Mouse (Mus musculus) heart, adult 10 weeks (tissue): ENCODE results near the gene Gm5800. TPM values are rescaled to one million over a fixed set of nuclear protein-coding genes. Genes with fewer than 3 reads are reported as not detected.

Source experiments
- polyA plus RNA-seq: library from polyadenylated mRNA; stranded (reverse); fragments of 350-450 nt; fragmentation: Illumina TruSeq; extraction: RNeasy Lipid Tissue Mini Kit (QIAGEN cat#74804); gene quantifications from one replicate; pipeline ENCODE4 v1.2.3, GENCODE M21; 2014; ENCODE audit warnings: low read depth, low replicate concordance

Gm5800 gene
- not detected for polyA plus RNA-seq

DNA sequence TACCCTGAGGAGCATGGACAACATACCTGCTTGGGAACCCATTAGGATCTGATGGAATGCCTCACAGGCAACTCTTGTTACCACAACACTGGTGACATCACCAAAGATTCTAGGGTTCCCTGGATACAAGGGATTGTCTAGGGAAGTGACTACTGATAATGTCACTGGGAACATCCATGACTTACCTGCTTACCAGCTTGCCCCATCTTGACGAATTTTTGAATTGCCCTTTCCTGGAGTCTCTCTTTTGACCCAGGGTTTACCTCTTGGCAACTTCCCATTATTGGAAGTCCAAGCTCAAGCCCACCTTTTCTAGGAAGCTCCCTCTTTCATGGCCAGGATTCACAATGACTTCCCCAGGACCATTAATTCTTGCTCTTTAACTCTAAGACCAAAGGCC, at the start of gene Gm5800:
TSS of gene Gm5800 (minus strand) at position 101 of the 400 bp plus-strand sequence.

DNA sequence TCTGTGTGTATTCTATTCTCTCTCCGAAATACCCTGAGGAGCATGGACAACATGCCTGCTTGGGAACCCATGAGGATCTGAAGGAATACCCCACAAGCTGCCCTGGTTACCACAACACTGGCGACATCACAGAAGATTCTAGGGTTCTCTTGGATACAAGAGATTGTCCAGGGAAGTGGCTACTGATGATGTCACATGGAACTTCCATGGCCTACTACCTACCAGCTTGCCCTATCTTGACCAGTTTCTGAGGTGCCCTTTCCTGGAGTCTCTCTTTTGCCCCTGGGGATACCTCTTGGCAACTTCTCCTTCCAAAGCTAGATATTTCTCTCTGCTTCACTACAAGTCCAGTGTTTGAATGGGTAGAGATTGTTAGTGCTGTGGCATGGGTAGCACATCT, 21.6 kb downstream of the Gm5800 start, which contains the start of gene Gm17079:
TSS of gene Gm17079 (minus strand) at position 101 of the 400 bp plus-strand sequence.

Other genes with a start within 250 kb of the Gm5800 start
- gene Gm5622, start 164.4 kb downstream of the Gm5800 start, polyA plus RNA-seq, result not detected
- not detected for gene Gm17175, start 143.1 kb downstream of the Gm5800 start, polyA plus RNA-seq
- gene Gm17174, start 125.0 kb downstream of the Gm5800 start, polyA plus RNA-seq, result not detected
- not detected for gene Gm17078, start 105.9 kb downstream of the Gm5800 start, polyA plus RNA-seq
- gene Gm4181, start 81.5 kb downstream of the Gm5800 start, polyA plus RNA-seq, result not detected
- not detected for gene Gm17079, start 21.7 kb downstream of the Gm5800 start, polyA plus RNA-seq
- not detected for gene Ang4, start 56.4 kb upstream of the Gm5800 start, polyA plus RNA-seq
- gene AY358078, start 82.9 kb upstream of the Gm5800 start, polyA plus RNA-seq, result not detected
- gene Ear6, start 136.5 kb upstream of the Gm5800 start, polyA plus RNA-seq, result not detected
- 23.9 TPM for gene Mettl17, start 167.7 kb upstream of the Gm5800 start, polyA plus RNA-seq
- gene Slc39a2, start 175.7 kb upstream of the Gm5800 start, polyA plus RNA-seq, result 1.2 TPM
- gene Ndrg2, start 197.0 kb upstream of the Gm5800 start, polyA plus RNA-seq, result 1,656 TPM
- not detected for gene Tppp2, start 201.2 kb upstream of the Gm5800 start, polyA plus RNA-seq
- gene Rnase13, start 205.6 kb upstream of the Gm5800 start, polyA plus RNA-seq, result not detected